18 mouse cellular contexts compared by ENCODE assay signal in the genomic region with DNA sequence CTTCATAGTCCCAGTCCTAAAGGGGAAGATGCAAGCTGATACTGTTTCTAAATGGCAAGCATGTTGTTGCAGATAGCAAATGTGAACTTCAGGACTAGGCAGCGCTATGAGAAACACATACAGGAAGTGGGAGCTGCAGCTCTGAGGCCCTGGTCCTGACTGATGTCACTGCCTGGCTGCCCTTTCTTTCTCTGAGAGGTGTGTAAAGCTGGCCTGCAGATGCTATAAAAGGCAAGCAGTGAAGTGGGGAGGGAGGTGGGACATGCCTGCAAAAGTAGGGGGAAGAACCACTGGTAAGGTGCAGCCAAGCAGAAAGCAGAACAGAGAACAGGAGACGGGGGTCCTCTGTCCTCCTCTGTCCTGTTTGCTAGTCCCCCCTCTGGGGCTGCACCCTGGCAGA.
DNase-seq lines count a peak whose midpoint lies in the region; ATAC-seq lines count a peak whose summit lies in the region.
"Had no signal": no experiment of that assay in that cellular context is flagged by ENCODE, and none has a peak within 500 bp of the region (broad histone marks: within the 10 kb centered on the region; RNA-seq: fewer than 3 reads in every experiment).

No protein-coding gene starts in this region.

- no peak overlapping the region for H3K27ac ChIP-seq in kidney, embryonic 15.5 days
- H3K27ac ChIP-seq: hindbrain, embryonic 13.5 days; liver, embryonic 14.5 days; midbrain, embryonic 15.5 days; neural tube, embryonic 12.5 days had no signal

- 29% methylated on average over 2 of the region's 2 CpGs for WGBS in kidney, embryonic 15.5 days

- no peaks in the 10 kb centered on the region for H3K36me3 ChIP-seq in kidney, embryonic 15.5 days
- H3K36me3 ChIP-seq: hindbrain, embryonic 13.5 days; midbrain, embryonic 15.5 days; neural tube, embryonic 12.5 days had no signal

- H3K4me2 ChIP-seq in kidney, embryonic 15.5 days, result no peak overlapping the region
- H3K4me2 ChIP-seq: hindbrain, embryonic 13.5 days; midbrain, embryonic 15.5 days; neural tube, embryonic 12.5 days had no signal

- no peaks in the 10 kb centered on the region for H3K9me3 ChIP-seq in kidney, embryonic 15.5 days (replicated peaks)
- H3K9me3 ChIP-seq: hindbrain, embryonic 13.5 days; midbrain, embryonic 15.5 days; neural tube, embryonic 12.5 days had no signal

- no peaks in the 10 kb centered on the region for H3K27me3 ChIP-seq in kidney, embryonic 15.5 days
- H3K27me3 ChIP-seq: hindbrain, embryonic 13.5 days; midbrain, embryonic 15.5 days; neural tube, embryonic 12.5 days had no signal

- H3K4me1 ChIP-seq in kidney, embryonic 15.5 days, result 0 out of 2 replicates have a peak, but pooled peaks cover 3% of the 10 kb centered on the region
- H3K4me1 ChIP-seq: hindbrain, embryonic 13.5 days; neural tube, embryonic 12.5 days had no signal

- DNase-seq in kidney, adult 8-10 months, result no peak
- DNase-seq in thymus, postnatal 36 days, result peak; percentile 15 to 39
- no peak for DNase-seq in right cerebral cortex, postnatal 10 days (ENCODE audit: low spot score in 2 of 2)
- DNase-seq in adrenal gland, postnatal 14 days, result no peak
- DNase-seq: cerebellum, adult 18-20 months; gastrocnemius, postnatal 10 days; kidney, postnatal 25 days; left cerebral cortex, postnatal 4 days; lung, postnatal 14 days; spleen, adult 18-20 months had no signal

- no peak overlapping the region for H3K4me3 ChIP-seq in kidney, embryonic 15.5 days (replicated peaks)
- H3K4me3 ChIP-seq: erythroblast, embryonic 14.5 days; hindbrain, embryonic 13.5 days; midbrain, embryonic 15.5 days; neural tube, embryonic 12.5 days had no signal

- H3K9ac ChIP-seq in kidney, embryonic 15.5 days, result no peak overlapping the region
- H3K9ac ChIP-seq: hindbrain, embryonic 13.5 days; liver, embryonic 14.5 days; midbrain, embryonic 15.5 days; neural tube, embryonic 12.5 days had no signal

- ATAC-seq in kidney, embryonic 15.5 days (replicated peaks; ENCODE audit: low FRiP score), result peak; percentile 64; the same call in 1 of the 2 replicates
- ATAC-seq in granulocyte monocyte progenitor cell, adult 5-6 weeks (replicated peaks; ENCODE audit: poor library complexity, severe bottlenecking), result peak; percentile 56
- peak; percentile 41 for ATAC-seq in inflammation-experienced regulatory T-cells, adult 6 months
- ATAC-seq: midbrain, embryonic 15.5 days had no signal

Comparison
In these comparisons a context has a peak if more than half of its experiments do, and no peak if none do; other contexts are left out.
1. DNase-seq: peak in thymus, postnatal 36 days (2 of 2); none in kidney, adult 8-10 months (0 of 2), right cerebral cortex, postnatal 10 days (0 of 2) and adrenal gland, postnatal 14 days (single experiment).
2. Peak in every context shown above with its lines, with median percentiles within 50 percentile points of each other: ATAC-seq.